ENCODE assay signal across 13 mouse cellular contexts in the genomic region with DNA sequence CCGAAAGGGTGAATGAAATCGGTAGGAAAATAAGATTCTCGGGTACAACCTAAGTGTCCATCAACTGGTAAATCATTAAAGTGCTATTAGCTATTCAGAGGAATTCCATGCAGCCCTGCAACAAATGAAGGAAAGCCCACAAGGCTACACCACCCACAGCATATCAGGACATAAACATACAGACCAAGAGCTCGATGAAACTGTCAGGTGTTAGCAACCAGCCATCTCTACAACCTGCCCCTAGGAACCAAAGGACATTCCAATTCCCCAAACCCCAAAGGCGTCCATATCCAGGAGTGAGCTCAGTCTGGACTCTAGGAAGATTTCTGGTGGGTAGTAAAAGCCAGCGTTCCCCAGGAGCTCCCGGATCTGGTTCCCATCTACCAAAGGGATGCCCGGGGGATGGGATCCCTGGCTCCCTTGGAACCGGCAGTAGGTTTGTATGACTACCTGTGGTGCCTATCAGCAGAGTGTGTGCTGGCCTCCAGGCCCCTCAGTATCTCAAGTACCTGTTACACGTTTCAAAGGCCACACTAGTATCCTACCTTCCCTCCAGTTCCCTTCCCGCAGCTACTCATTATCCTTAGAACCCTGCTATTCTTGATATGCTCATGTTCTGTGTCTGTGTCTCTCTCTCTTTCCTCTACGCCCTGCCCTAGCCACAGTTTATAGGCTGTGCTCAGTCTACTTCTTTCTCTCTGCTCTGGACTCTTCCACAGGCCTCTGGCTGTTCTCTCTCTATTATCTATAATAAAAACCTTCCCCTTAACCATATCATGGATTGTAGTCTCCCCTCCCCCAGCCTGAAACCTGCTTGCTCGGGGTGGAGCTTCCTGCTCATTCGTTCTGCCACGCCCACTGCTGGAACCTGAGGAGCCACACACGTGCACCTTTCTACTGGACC. TPM values are rescaled to one million over a fixed set of nuclear protein-coding genes. Genes with fewer than 3 reads are reported as not detected.
DNase-seq lines count a peak whose midpoint lies in the region; ATAC-seq and TF ChIP-seq lines count a peak whose summit lies in the region.
"Had no signal": no experiment of that assay in that cellular context is flagged by ENCODE, and none has a peak within 500 bp of the region (broad histone marks: within the 10 kb centered on the region; RNA-seq: fewer than 3 reads in every experiment).

No protein-coding gene starts in this region.

- ATAC-seq in hindbrain, embryonic 13.5 days (ENCODE audit: low FRiP score), result no peak
- no peak for ATAC-seq in hindbrain, postnatal 0 days
- 0 out of 2 replicates have a peak, but pooled peaks have one; percentile 21 for ATAC-seq in megakaryocyte, adult 5-6 weeks (ENCODE audit: poor library complexity, severe bottlenecking)
- ATAC-seq in forebrain, embryonic 12.5 days (ENCODE audit: low FRiP score), result no peak
- ATAC-seq: lung, postnatal 0 days; Patski had no signal

- no peak overlapping the region for H3K4me2 ChIP-seq in hindbrain, embryonic 13.5 days
- H3K4me2 ChIP-seq in hindbrain, postnatal 0 days (ENCODE audit: low read depth, low read length), result peak overlapping the region; percentile 18; the same call in 1 of the 2 replicates
- H3K4me2 ChIP-seq in forebrain, embryonic 12.5 days, result no peak overlapping the region

- H3K4me3 ChIP-seq in hindbrain, embryonic 10.5 days, result peak overlapping the region; percentile 13; the same call in 1 of the 2 replicates
- H3K4me3 ChIP-seq in hindbrain, embryonic 13.5 days, result no peak overlapping the region
- no peak overlapping the region for H3K4me3 ChIP-seq in hindbrain, postnatal 0 days (ENCODE audit: low read length)
- H3K4me3 ChIP-seq in forebrain, embryonic 12.5 days (replicated peaks), result no peak overlapping the region

- no peak overlapping the region for H3K9ac ChIP-seq in hindbrain, embryonic 13.5 days
- H3K9ac ChIP-seq in hindbrain, postnatal 0 days (replicated peaks; ENCODE audit: low read length), result no peak overlapping the region
- no peak overlapping the region for H3K9ac ChIP-seq in forebrain, embryonic 12.5 days

- H3K27ac ChIP-seq in hindbrain, embryonic 10.5 days, result peak overlapping the region; percentile 23
- no peak overlapping the region for H3K27ac ChIP-seq in hindbrain, embryonic 13.5 days
- no peak overlapping the region for H3K27ac ChIP-seq in hindbrain, postnatal 0 days
- no peak overlapping the region for H3K27ac ChIP-seq in forebrain, embryonic 12.5 days

- WGBS in hindbrain, embryonic 10.5 days, result 36% methylated on average over 15 of the region's 16 CpGs
- WGBS in hindbrain, embryonic 13.5 days, result 38% methylated on average over 15 of the region's 16 CpGs
- whole genome bisulfite sequencing in hindbrain, postnatal 0 days, result 42% methylated on average over 14 of the region's 16 CpGs
- 35% methylated on average over 16 of the region's 16 CpGs for WGBS in forebrain, embryonic 12.5 days

- no peak for TF ChIP-seq CTCF in hindbrain, postnatal 0 days (IDR thresholded peaks at IDR 0.05; ENCODE audit: low read depth)

- H3K4me1 ChIP-seq in hindbrain, embryonic 10.5 days (replicated peaks), result peaks cover 13% of the 10 kb centered on the region
- H3K4me1 ChIP-seq in hindbrain, embryonic 13.5 days (replicated peaks), result 0 out of 2 replicates have a peak, but pooled peaks cover 5% of the 10 kb centered on the region
- H3K4me1 ChIP-seq in hindbrain, postnatal 0 days (ENCODE audit: insufficient read depth, low read length), result no peaks in the 10 kb centered on the region
- 0 out of 2 replicates have a peak, but pooled peaks cover 4% of the 10 kb centered on the region for H3K4me1 ChIP-seq in forebrain, embryonic 12.5 days

- no peaks in the 10 kb centered on the region for H3K27me3 ChIP-seq in hindbrain, embryonic 10.5 days (ENCODE audit: insufficient read depth, poor library complexity, severe bottlenecking)
- no peaks in the 10 kb centered on the region for H3K27me3 ChIP-seq in hindbrain, embryonic 13.5 days
- no peaks in the 10 kb centered on the region for H3K27me3 ChIP-seq in hindbrain, postnatal 0 days (ENCODE audit: insufficient read depth, low read length)
- 0 out of 2 replicates have a peak, but pooled peaks cover 5% of the 10 kb centered on the region for H3K27me3 ChIP-seq in forebrain, embryonic 12.5 days
- H3K27me3 ChIP-seq: Patski had no signal

- H3K9me3 ChIP-seq in hindbrain, embryonic 10.5 days, result no peaks in the 10 kb centered on the region
- no peaks in the 10 kb centered on the region for H3K9me3 ChIP-seq in hindbrain, embryonic 13.5 days
- no peaks in the 10 kb centered on the region for H3K9me3 ChIP-seq in hindbrain, postnatal 0 days (ENCODE audit: low read length)
- no peaks in the 10 kb centered on the region for H3K9me3 ChIP-seq in forebrain, embryonic 12.5 days

- no peaks in the 10 kb centered on the region for H3K36me3 ChIP-seq in hindbrain, embryonic 10.5 days
- no peaks in the 10 kb centered on the region for H3K36me3 ChIP-seq in hindbrain, embryonic 13.5 days
- H3K36me3 ChIP-seq in hindbrain, postnatal 0 days (ENCODE audit: insufficient read depth, low read length), result no peaks in the 10 kb centered on the region
- H3K36me3 ChIP-seq in forebrain, embryonic 12.5 days (replicated peaks), result no peaks in the 10 kb centered on the region

- DNase-seq in hindbrain, embryonic 10.5 days (ENCODE audit: low spot score), result no peak
- peak; percentile 63 for DNase-seq in c-Kit-positive CD71-positive TER-119-negative erythroid progenitor cells, embryonic 14.5 days (ENCODE audit: low read depth)
- no peak for DNase-seq in hindbrain, postnatal 0 days (ENCODE audit: low spot score)
- DNase-seq in layer of hippocampus, postnatal 10 days (ENCODE audit: low spot score in 2 of 2), result no peak
- DNase-seq in thymus, postnatal 36 days, result no peak
- DNase-seq: cerebellum, adult 8-10 months; gastrocnemius, postnatal 14 days had no signal

RNA-seq across cellular contexts. Expression of a gene that starts 23.4 kb away (rescaled TPM):
- polyA plus RNA-seq in hindbrain, embryonic 10.5 days (2016; fragmentation: Nextera tagmentation; extraction: Ambion mirVana), result 592 and 604 TPM in 2 replicates
- polyA plus RNA-seq in hindbrain, embryonic 13.5 days (2015; fragmentation: Nextera tagmentation; extraction: Ambion mirVana), result 840 and 841 TPM in 2 replicates
- total RNA-seq in hindbrain, postnatal 0 days (2014; rRNA removed), result 394 and 490 TPM in 2 replicates
- 1,008 and 1,049 TPM in 2 replicates for polyA plus RNA-seq in hindbrain, postnatal 0 days (2015; fragmentation: Nextera tagmentation; extraction: Ambion mirVana)
- total RNA-seq in megakaryocyte, adult 5-6 weeks (2015), result 1,134 and 1,141 TPM in 2 replicates
- 1,082 and 1,090 TPM in 2 replicates for total RNA-seq in megakaryocyte, adult 5-6 weeks (2017)
- polyA plus RNA-seq in forebrain, embryonic 12.5 days (2016; fragmentation: Nextera tagmentation; extraction: Ambion mirVana), result 584 and 589 TPM in 2 replicates
- total RNA-seq in layer of hippocampus, postnatal 10 days (2021), result 100 to 1,000 TPM; 446 to 465 TPM

RNA-seq across cellular contexts. Expression of a gene that starts 28.6 kb away (rescaled TPM):
- not detected in 2 replicates for polyA plus RNA-seq in hindbrain, embryonic 10.5 days (2016; fragmentation: Nextera tagmentation; extraction: Ambion mirVana)
- polyA plus RNA-seq in hindbrain, embryonic 13.5 days (2015; fragmentation: Nextera tagmentation; extraction: Ambion mirVana), result not detected in 2 replicates
- total RNA-seq in hindbrain, postnatal 0 days (2014; rRNA removed), result not detected in 2 replicates
- polyA plus RNA-seq in hindbrain, postnatal 0 days (2015; fragmentation: Nextera tagmentation; extraction: Ambion mirVana), result not detected in 2 replicates
- total RNA-seq in megakaryocyte, adult 5-6 weeks (2015), result not detected in 2 replicates
- total RNA-seq in megakaryocyte, adult 5-6 weeks (2017), result not detected in 2 replicates
- polyA plus RNA-seq in forebrain, embryonic 12.5 days (2016; fragmentation: Nextera tagmentation; extraction: Ambion mirVana), result not detected in 2 replicates
- not detected for total RNA-seq in layer of hippocampus, postnatal 10 days (2021)
- total RNA-seq: gastrocnemius, postnatal 14 days had no signal
- polyA plus RNA-seq: lung, postnatal 0 days; Patski; urinary bladder, adult 2 months had no signal

RNA-seq across cellular contexts. Expression of a gene that starts 49.4 kb away (rescaled TPM):
- polyA plus RNA-seq in hindbrain, embryonic 10.5 days (2016; fragmentation: Nextera tagmentation; extraction: Ambion mirVana), result not detected in 2 replicates
- not detected in 2 replicates for polyA plus RNA-seq in hindbrain, embryonic 13.5 days (2015; fragmentation: Nextera tagmentation; extraction: Ambion mirVana)
- total RNA-seq in hindbrain, postnatal 0 days (2014; rRNA removed), result not detected in 2 replicates
- not detected in 2 replicates for polyA plus RNA-seq in hindbrain, postnatal 0 days (2015; fragmentation: Nextera tagmentation; extraction: Ambion mirVana)
- total RNA-seq in megakaryocyte, adult 5-6 weeks (2015), result 0.30 TPM in 1 of 2 replicates, not detected in the other
- 1.7 TPM in 1 of 2 replicates, not detected in the other for total RNA-seq in megakaryocyte, adult 5-6 weeks (2017)
- polyA plus RNA-seq in forebrain, embryonic 12.5 days (2016; fragmentation: Nextera tagmentation; extraction: Ambion mirVana), result not detected in 2 replicates
- total RNA-seq in layer of hippocampus, postnatal 10 days (2021), result not detected
- total RNA-seq: gastrocnemius, postnatal 14 days had no signal
- polyA plus RNA-seq: lung, postnatal 0 days; Patski; urinary bladder, adult 2 months had no signal
